Comparison of ENCODE assay signal across 46 mouse cellular contexts in the genomic region with DNA sequence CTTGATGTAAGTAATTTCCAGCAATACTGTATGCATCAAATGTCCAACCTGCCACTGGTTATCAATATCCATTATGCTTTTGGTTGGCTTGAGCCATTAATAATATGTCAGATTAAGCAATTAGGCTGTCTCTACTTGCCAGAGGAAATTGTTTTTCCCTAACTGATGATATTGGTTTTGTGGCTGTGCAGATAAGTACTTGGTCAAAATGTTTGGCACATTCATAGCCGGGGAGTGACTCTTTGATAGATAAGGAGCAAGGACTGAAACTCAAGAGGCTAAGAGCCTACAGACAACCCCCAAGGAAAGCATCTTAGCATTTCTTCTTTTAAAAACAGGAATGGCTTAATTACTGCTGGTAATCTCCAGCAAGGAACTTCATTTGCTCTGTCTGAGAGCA. TPM values are rescaled to one million over a fixed set of nuclear protein-coding genes. Genes with fewer than 3 reads are reported as not detected.
"Had no signal": no experiment of that assay in that cellular context is flagged by ENCODE, and none has a peak within 500 bp of the region (broad histone marks: within the 10 kb centered on the region; RNA-seq: fewer than 3 reads in every experiment).

No protein-coding gene starts in this region.

- H3K36me3 ChIP-seq: limb, embryonic 10.5 days; limb, embryonic 12.5 days; limb, embryonic 13.5 days; limb, embryonic 15.5 days; liver, embryonic 12.5 days; liver, embryonic 13.5 days; liver, embryonic 15.5 days; lung, embryonic 15.5 days; midbrain, embryonic 10.5 days; midbrain, embryonic 12.5 days; midbrain, embryonic 13.5 days; midbrain, embryonic 15.5 days; neural tube, embryonic 12.5 days had no signal

- DNase-seq: left cerebral cortex, postnatal 4 days; liver; liver, embryonic 13.5 days; liver, postnatal 0 days; lung, adult 18-20 months; lung, adult 2 months; lung, embryonic 14.5 days; lung, postnatal 14 days; lung, postnatal 36 days; lung, postnatal 4 days; midbrain, embryonic 14.5 days had no signal

- H3K9me3 ChIP-seq: limb, embryonic 10.5 days; limb, embryonic 12.5 days; limb, embryonic 13.5 days; limb, embryonic 15.5 days; liver, embryonic 12.5 days; liver, embryonic 13.5 days; liver, embryonic 15.5 days; lung, embryonic 15.5 days; megakaryocyte, embryonic 14.5 days; midbrain, embryonic 10.5 days; midbrain, embryonic 12.5 days; midbrain, embryonic 13.5 days; midbrain, embryonic 15.5 days; neural tube, embryonic 12.5 days had no signal

- H3K9ac ChIP-seq: limb, embryonic 12.5 days; limb, embryonic 13.5 days; limb, embryonic 15.5 days; liver, embryonic 12.5 days; liver, embryonic 13.5 days; liver, embryonic 14.5 days; liver, embryonic 15.5 days; liver, postnatal 0 days; lung, embryonic 14.5 days; lung, embryonic 15.5 days; midbrain, embryonic 12.5 days; midbrain, embryonic 13.5 days; midbrain, embryonic 15.5 days; neural tube, embryonic 12.5 days had no signal

- H3K27ac ChIP-seq: limb, embryonic 10.5 days; limb, embryonic 12.5 days; limb, embryonic 13.5 days; limb, embryonic 15.5 days; liver, embryonic 12.5 days; liver, embryonic 13.5 days; liver, embryonic 14.5 days; liver, embryonic 15.5 days; lung, embryonic 15.5 days; macrophage; midbrain, embryonic 10.5 days; midbrain, embryonic 12.5 days; midbrain, embryonic 13.5 days; midbrain, embryonic 15.5 days; neural tube, embryonic 12.5 days had no signal

- H3K27me3 ChIP-seq: liver, embryonic 13.5 days; lung, embryonic 15.5 days; midbrain, embryonic 13.5 days; midbrain, embryonic 15.5 days; neural tube, embryonic 12.5 days had no signal

- H3K4me1 ChIP-seq: limb, embryonic 10.5 days; limb, embryonic 12.5 days; limb, embryonic 13.5 days; limb, embryonic 15.5 days; liver, embryonic 12.5 days; liver, embryonic 13.5 days; liver, embryonic 15.5 days; lung, embryonic 15.5 days; megakaryocyte, embryonic 14.5 days; midbrain, embryonic 10.5 days; midbrain, embryonic 12.5 days; midbrain, embryonic 13.5 days; midbrain, embryonic 15.5 days; neural tube, embryonic 12.5 days had no signal

- H3K4me3 ChIP-seq: limb, embryonic 10.5 days; limb, embryonic 12.5 days; limb, embryonic 13.5 days; limb, embryonic 15.5 days; liver, embryonic 12.5 days; liver, embryonic 13.5 days; liver, embryonic 15.5 days; lung, embryonic 15.5 days; megakaryocyte, embryonic 14.5 days; midbrain, embryonic 10.5 days; midbrain, embryonic 12.5 days; midbrain, embryonic 13.5 days; midbrain, embryonic 15.5 days; myocyte; neural tube, embryonic 12.5 days had no signal

RNA-seq across cellular contexts. Expression of gene Esx1, which starts 40.8 kb away (rescaled TPM):
- total RNA-seq: left cerebral cortex, adult 8-10 months; left cerebral cortex, postnatal 10 days; left cerebral cortex, postnatal 14 days; left cerebral cortex, postnatal 25 days; left cerebral cortex, postnatal 36 days; left cerebral cortex, postnatal 4 days; liver, adult 2 months; megakaryocyte progenitor cell, adult 5-6 weeks; megakaryocyte, adult 5-6 weeks; megakaryocyte-erythroid progenitor cell, adult 5-6 weeks; midbrain, postnatal 0 days; monocyte, adult 5-6 weeks had no signal
- polyA plus RNA-seq: limb, embryonic 10.5 days; limb, embryonic 11.5 days; limb, embryonic 12.5 days; limb, embryonic 13.5 days; limb, embryonic 15.5 days; liver, adult 2 months; liver, embryonic 11.5 days; liver, embryonic 12.5 days; liver, embryonic 13.5 days; liver, embryonic 14.5 days; liver, embryonic 15.5 days; liver, embryonic 16.5 days; liver, postnatal 0 days; lung, adult 2 months; lung, embryonic 14.5 days; lung, embryonic 15.5 days; lung, embryonic 16.5 days; lung, postnatal 0 days; macrophage; midbrain, embryonic 10.5 days; midbrain, embryonic 11.5 days; midbrain, embryonic 12.5 days; midbrain, embryonic 13.5 days; midbrain, embryonic 14.5 days; midbrain, embryonic 15.5 days; midbrain, embryonic 16.5 days; midbrain, postnatal 0 days; myocyte; neural tube, embryonic 11.5 days; neural tube, embryonic 12.5 days had no signal
